Mouse (Mus musculus) ZHBTc4 (cell line): Measurements from ENCODE around the gene Nfasc.

Experiments
- DNase-seq: peaks from one replicate; pipeline ENCODE4 v3.0.0-alpha.2; 2011; ENCODE audit warnings: low read depth, low spot score

The Nfasc gene

DNA sequence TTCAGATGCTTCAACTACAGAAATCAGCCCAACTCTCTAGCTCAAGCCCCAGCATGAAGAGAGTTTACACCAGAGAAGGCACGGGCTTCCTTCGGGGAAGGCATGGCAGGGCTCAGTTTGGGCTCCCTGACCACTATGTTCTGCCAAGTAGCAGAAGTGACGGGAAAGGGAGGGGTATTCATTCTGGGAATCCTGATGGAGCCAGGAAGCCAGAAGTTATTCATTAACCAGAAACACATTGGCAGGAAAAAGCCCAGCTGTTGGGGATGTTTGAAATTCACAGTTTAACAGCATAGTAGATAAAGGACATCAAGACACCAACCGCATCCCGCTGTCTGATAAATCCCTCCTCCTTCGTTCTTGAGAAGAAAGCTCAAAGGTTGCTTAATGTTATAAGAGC lies 93.6 kb downstream of the Nfasc start:
- DNase-seq = no peak

- DNase-seq = no peak
Measured at GRCm38 (mm10) chr1:132641049-132641795, 100.4 kb downstream of the Nfasc start.

DNA sequence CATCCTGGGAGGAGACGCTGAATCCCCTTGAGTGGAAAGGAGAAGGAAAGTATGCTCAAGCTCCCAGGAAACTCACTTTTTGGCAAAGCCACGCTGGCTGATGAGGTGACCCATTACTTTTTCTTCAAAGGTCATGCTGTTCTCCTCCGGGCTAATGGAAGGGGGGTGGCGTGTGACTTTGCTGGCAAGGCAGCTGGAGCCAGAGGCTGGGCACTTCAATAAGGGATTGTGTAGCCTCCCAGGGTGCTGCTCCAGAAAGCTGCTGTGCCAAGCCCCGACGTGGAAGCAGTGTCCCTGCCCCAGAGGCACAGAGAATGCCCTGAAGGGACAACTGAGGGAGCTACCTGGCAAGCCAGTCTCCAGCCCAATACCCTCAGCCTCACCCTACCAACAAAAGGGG lies 101.3 kb downstream of the Nfasc start:
- no peak for DNase-seq

DNA sequence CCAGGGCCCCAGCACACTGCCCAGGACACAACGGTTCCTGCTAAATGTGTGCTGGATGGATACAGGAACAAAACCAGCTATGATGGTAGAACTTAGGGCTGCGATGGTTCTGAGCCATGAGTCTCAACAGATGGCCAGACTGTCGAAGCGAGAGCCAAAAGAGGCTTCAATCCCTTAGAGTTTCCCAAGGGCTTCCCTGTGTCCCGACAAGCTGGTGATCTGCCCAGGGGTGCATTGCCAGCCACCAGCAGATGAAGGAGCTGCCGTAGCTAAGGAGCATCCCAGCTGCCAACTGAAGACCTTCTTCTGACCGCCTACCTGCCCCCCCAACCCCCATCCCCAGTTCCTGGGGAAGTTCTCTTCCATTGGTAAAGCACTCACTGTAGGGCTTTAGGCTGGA lies 104.3 kb downstream of the Nfasc start:
- DNase-seq = no peak

- DNase-seq = no peak
Measured at GRCm38 (mm10) chr1:132629611-132630370, 111.8 kb downstream of the Nfasc start.

DNA sequence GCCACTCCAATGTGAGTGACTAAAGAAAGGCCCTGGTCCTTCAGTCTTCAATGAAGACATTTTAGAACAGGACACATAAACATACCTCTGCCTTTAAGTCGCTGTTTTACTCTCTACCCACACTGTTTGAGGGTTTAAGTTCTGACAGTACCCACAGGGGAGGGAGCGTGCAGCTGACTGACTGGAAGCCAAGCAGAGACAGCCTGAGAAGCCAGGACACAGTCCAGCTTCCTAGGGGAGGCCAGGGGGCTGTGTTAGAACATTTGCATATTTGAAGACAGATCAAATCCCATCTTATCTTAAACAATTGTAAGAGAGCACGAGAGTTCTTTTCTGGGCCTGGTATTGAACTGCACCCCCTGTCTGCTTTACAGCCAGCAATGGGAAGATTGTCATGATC lies 113.0 kb downstream of the Nfasc start:
- no peak for DNase-seq

DNA sequence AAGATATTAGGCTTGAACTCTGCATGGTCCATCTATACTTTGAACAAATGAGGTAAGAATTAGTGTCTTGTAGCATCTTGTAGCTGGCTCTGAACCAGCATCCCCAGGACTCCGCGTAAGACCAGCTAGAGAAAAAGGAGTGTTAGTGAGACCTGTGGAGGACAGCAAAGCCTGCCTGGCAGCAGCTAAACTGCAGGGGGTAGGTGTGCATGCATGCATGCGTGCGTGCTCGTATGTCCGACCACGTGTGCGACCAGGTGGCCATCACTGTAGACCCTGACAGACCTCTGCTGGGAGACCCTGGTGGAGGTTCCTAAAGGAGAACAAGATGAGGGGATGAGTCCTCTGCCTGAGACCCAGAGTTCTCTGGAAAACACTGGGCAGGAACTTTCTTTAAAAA lies 113.4 kb downstream of the Nfasc start:
- DNase-seq = no peak

GRCm38 (mm10) chr1:132626125-132626756 lies 115.4 kb downstream of the Nfasc start:
- no peak for DNase-seq

GRCm38 (mm10) chr1:132625034-132625433 lies 116.6 kb downstream of the Nfasc start:
- no peak for DNase-seq

GRCm38 (mm10) chr1:132624466-132624865 lies 117.1 kb downstream of the Nfasc start:
- no peak for DNase-seq

DNA sequence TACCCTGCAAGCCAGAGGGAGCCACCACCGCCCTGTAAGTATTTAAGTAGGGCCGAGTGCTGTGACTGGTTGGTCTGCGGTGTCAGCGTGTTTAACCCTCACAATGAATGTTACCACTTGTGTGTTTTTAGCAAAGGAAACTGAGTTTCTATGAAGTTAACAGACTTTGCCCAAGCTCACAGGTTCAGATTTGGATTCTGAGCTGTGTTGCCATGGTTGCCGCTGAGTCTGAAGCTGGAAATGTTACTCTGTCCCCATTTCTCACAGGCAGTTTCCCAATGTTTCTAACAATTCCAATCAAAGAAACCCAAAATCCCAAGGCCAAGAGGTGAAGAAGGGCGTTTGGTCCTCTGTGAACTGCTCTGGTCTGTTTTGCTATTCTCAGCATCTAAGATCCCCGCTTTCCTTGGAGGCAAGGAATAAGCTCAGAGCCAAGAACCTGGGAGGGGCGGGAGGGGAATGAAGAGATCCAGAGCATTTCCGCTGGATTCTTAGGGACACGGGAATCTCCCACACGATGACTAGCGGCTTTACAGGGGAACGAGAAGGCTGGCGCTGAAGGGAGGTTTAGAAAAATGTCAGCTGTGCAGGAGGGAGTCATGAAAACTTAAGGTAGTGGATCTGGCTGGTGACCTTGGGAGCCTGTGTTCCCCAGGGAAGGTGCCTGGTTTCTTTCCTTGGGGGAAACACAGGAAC lies 117.8 kb downstream of the Nfasc start:
- DNase-seq = peak; percentile 29

DNA sequence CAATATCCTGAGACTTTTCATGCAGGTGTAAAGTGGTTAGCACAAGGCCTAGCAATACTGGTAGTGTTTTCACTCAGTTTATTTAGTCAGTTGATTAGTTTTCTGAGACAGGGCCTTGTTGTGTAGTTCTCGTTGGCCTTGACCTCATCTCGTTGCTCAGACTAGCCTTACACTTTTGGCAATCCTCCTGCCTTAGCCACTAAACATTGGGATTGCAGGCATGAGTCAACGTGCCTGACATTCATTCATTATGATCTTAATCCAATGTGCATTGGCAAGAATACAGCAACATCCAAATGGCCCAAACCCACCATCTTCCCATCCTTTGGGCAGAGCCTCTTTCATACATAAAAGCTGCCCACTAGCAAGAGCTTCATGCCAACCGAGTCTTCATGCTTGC lies 129.5 kb downstream of the Nfasc start:
- no peak for DNase-seq

GRCm38 (mm10) chr1:132609048-132609634 lies 132.5 kb downstream of the Nfasc start:
- DNase-seq = peak; percentile 77

DNA sequence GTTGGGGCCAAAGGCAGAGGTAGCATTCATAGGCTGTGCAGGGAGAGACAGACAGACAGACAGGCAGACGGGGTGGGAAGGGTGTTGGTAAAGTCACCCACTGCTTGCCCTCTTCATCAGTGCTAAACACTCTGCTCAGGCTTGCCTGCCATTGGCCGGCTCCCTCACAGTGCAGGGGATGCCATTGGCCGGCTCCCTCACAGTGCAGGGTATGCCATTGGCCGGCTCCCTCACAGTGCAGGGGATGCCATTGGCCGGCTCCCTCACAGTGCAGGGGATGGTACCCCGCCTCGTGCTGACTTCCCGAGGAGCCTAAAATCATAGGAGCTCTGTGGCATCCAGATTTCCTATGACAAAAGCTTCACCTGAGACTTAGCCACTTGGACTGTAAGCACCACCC lies 139.4 kb downstream of the Nfasc start:
- DNase-seq = no peak

- DNase-seq = no peak
Measured at GRCm38 (mm10) chr1:132598024-132598423, 143.6 kb downstream of the Nfasc start.

DNA sequence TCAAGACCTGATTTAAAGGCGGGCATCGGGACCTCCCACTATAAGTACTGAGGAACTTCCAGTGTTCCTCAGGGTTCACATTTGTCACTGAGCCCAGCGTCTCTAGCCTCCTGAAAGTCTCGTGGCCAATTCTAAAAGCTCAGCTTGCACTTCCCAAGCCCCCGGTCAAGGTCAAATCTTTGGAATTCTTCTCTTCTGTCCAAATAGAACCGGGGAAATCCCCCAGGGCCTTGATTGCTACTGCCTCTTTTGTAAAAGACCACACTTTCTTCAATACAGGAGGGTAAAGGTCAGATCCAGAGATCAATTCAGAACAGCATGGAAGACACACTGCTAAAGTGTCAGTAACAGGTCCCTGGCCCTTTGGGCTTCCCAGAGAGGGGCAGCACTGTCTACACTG lies 145.9 kb downstream of the Nfasc start:
- peak; percentile 85 for DNase-seq

DNA sequence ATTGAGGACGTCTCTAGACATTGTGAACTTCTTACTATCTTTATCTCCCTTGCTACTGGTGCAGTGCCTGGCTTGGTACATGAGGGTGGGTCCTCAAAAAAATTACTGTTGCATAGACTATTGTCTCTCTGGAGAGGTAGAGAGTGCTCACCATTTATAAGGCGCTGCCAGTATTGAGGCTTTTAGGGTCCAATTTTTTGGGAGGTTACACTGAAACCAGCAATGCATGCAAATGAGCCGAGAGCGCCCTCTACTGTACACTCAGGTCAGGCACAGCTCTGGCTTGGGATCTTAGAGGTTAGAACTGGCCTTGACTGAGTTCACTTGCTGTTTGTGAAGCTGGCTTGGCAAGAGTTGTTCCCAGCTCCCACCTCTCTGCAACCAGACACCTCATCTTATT lies 147.0 kb downstream of the Nfasc start:
- DNase-seq = peak; percentile 82

GRCm38 (mm10) chr1:132592145-132592544 lies 149.5 kb downstream of the Nfasc start:
- DNase-seq = no peak

GRCm38 (mm10) chr1:132591399-132591930 lies 150.1 kb downstream of the Nfasc start:
- DNase-seq = no peak

- DNase-seq = peak; percentile 60
Measured at GRCm38 (mm10) chr1:132586679-132587201, 154.9 kb downstream of the Nfasc start.

DNA sequence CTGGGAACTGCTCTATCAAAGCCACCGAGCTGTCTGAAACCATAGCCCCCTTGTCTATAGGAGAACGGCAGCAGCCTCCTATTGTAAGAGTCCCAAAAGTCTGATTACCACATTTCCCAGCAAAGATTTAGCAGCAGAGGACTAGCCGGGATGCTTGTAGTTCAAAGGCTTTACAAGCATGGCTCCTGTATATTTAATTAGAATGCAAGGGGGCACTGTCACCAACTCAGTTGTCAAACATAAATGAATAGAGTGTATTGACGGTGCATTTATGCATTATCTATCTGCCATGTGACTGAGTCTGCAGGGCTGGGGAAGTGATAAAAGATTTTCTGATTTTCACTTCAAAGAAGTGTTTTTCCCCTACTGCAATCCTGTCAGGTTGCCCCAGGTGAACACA lies 156.2 kb downstream of the Nfasc start:
- DNase-seq = no peak
